Comparison of ENCODE assay signal across 7 mouse cellular contexts in genomic region chr3:88276529-88277143, GRCm38 (mm10). TPM values are rescaled to one million over a fixed set of nuclear protein-coding genes. Genes with fewer than 3 reads are reported as not detected.
DNase-seq lines count a peak whose midpoint lies in the region; ATAC-seq and TF ChIP-seq lines count a peak whose summit lies in the region.

No protein-coding gene starts in this region.

- H3K4me3 ChIP-seq in kidney, embryonic 14.5 days (ENCODE audit: low read length) = no peak overlapping the region

- TF ChIP-seq CTCF in Patski (IDR thresholded peaks at IDR 0.05) = peak; percentile 90

- H3K9me3 ChIP-seq in kidney, embryonic 14.5 days (ENCODE audit: control insufficient read depth, low read length) = no peaks in the 10 kb centered on the region

- peak; percentile 51 for DNase-seq in kidney, adult 9 months
- DNase-seq in ES-CJ7 (ENCODE audit: low read depth, low spot score) = peak; percentile 95
- no peak for DNase-seq in Patski (ENCODE audit: low read depth, low spot score)
- peak; percentile 19 for DNase-seq in layer of hippocampus, adult 9-11 months
- no peak for DNase-seq in neural tube, embryonic 10.5 days (ENCODE audit: extremely low spot score, low spot score)
- DNase-seq in spleen, postnatal 10 days (ENCODE audit: low spot score in 2 of 2) = no peak

- POLR2A ChIA-PET in Patski (lab: Charles Lee) = interaction anchor here (0.6 kb wide), 1 partner anchor 137 kb away, joined by 3 read pairs; no protein-coding TSS in a partner anchor

- no peaks in the 10 kb centered on the region for H3K36me3 ChIP-seq in kidney, embryonic 14.5 days (ENCODE audit: control insufficient read depth, insufficient read depth, low read length)

- CTCF ChIA-PET in Patski (lab: Charles Lee) = interaction anchor here (0.6 to 2.0 kb wide), 5 partner anchors 11 to 40 kb away, joined by 3 to 8 read pairs (median 4); no protein-coding TSS in a partner anchor

- H3K4me2 ChIP-seq in kidney, embryonic 14.5 days (replicated peaks; ENCODE audit: low read depth, low read length) = no peak overlapping the region

- no peak overlapping the region for H3K9ac ChIP-seq in kidney, embryonic 14.5 days (ENCODE audit: low read depth, low read length)

- no peaks in the 10 kb centered on the region for H3K27me3 ChIP-seq in kidney, embryonic 14.5 days (ENCODE audit: control insufficient read depth, insufficient read depth, low read length)
- H3K27me3 ChIP-seq in Patski = no peaks in the 10 kb centered on the region

- ATAC-seq in kidney, embryonic 14.5 days (ENCODE audit: low FRiP score, low TSS enrichment) = no peak
- ATAC-seq in Patski = peak; percentile 65

- in situ Hi-C loops in Patski (cut with MboI; ENCODE audit: low pct_unique_long_range_greater_than_20kb) = no loop called here

- WGBS in kidney, embryonic 14.5 days = 41% methylated on average over 7 of the region's 7 CpGs

- H3K4me1 ChIP-seq in kidney, embryonic 14.5 days (ENCODE audit: control insufficient read depth, insufficient read depth, low read length) = no peaks in the 10 kb centered on the region

- H3K27ac ChIP-seq in kidney, embryonic 14.5 days (ENCODE audit: low read depth, low read length) = no peak overlapping the region

RNA-seq across cellular contexts. Expression of gene Gm38392, which starts 10.4 kb away (rescaled TPM):
- 0.79 TPM in 1 of 2 replicates, not detected in the other for polyA plus RNA-seq in kidney, embryonic 14.5 days (2014; fragmentation: Nextera tagmentation; extraction: Ambion mirVana)
- polyA plus RNA-seq in Patski (2021) = 0.19 TPM

RNA-seq across cellular contexts. Expression of gene Tsacc, which starts 20.2 kb away (rescaled TPM):
- polyA plus RNA-seq in kidney, embryonic 14.5 days (2014; fragmentation: Nextera tagmentation; extraction: Ambion mirVana) = 15.4 and 20.0 TPM in 2 replicates
- 6.3 TPM for polyA plus RNA-seq in Patski (2021)

RNA-seq across cellular contexts. Expression of gene Cct3, which starts 20.3 kb away (rescaled TPM):
- polyA plus RNA-seq in kidney, embryonic 14.5 days (2014; fragmentation: Nextera tagmentation; extraction: Ambion mirVana) = 603 and 679 TPM in 2 replicates
- 573 TPM for polyA plus RNA-seq in Patski (2021)

RNA-seq across cellular contexts. Expression of gene Rhbg, which starts 22.1 kb away (rescaled TPM):
- polyA plus RNA-seq in kidney, embryonic 14.5 days (2014; fragmentation: Nextera tagmentation; extraction: Ambion mirVana) = 2.2 and 3.7 TPM in 2 replicates
- polyA plus RNA-seq in Patski (2021) = not detected

RNA-seq across cellular contexts. Expression of gene Glmp, which starts 48.2 kb away (rescaled TPM):
- 114 and 138 TPM in 2 replicates for polyA plus RNA-seq in kidney, embryonic 14.5 days (2014; fragmentation: Nextera tagmentation; extraction: Ambion mirVana)
- polyA plus RNA-seq in Patski (2021) = 590 TPM

Comparison
In these comparisons a context has a peak if more than half of its experiments do, and no peak if none do; other contexts are left out.
1. DNase-seq: peak in kidney, adult 9 months (single experiment), ES-CJ7 (single experiment) and layer of hippocampus, adult 9-11 months (single experiment); none in Patski (single experiment), neural tube, embryonic 10.5 days (single experiment) and spleen, postnatal 10 days (0 of 2).